ENCODE assay signal across 8 mouse cellular contexts in the genomic region with DNA sequence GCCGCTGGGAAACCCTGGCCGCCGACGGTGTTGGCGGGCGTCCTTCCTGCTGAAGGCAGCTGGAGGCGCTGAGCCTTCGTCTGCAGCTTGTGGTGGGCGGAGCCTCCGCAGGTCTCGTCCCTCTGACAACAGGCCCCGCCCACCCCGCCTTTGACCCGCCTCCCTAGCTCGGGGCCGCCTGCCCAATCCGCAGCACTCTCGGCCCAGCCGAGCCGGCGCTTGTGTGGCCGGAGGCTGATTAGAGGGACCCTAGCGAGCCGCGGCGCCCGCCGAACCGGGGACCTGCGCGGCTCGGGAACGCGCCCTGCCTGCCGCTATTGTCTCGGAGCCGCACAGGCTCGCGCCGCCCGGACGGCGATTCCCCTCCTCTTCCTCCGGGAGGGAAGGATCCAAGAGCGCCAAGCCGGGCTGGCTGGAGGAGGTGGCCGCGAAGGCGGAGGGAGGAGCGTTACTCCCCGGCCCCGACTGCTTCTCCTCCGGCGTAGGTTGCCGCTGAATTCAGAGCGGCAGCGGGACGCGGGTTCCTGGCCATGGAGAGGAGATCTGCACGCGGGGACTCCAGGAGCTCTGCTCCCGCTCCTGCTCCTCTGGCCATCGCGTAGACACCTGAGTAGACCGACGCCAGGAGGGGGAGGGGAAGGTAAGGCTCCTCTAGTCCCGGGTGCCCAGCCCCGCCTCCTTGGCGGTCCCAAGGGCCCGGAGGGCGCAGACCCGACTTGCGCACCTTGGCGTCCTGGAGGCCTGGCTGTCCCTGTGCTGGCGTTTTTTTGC. TPM values are rescaled to one million over a fixed set of nuclear protein-coding genes. Genes with fewer than 3 reads are reported as not detected.
DNase-seq lines count a peak whose midpoint lies in the region; ATAC-seq lines count a peak whose summit lies in the region.

Gene Cemip2 (plus strand): TSS at position 196 of the 771 bp plus-strand sequence.

- no peaks in the 10 kb centered on the region for H3K27me3 ChIP-seq in embryonic facial prominence, embryonic 11.5 days (ENCODE audit: control insufficient read depth, insufficient read depth, low read length)
- no peaks in the 10 kb centered on the region for H3K27me3 ChIP-seq in limb, embryonic 10.5 days (ENCODE audit: low read depth, poor library complexity, severe bottlenecking)
- no peaks in the 10 kb centered on the region for H3K27me3 ChIP-seq in midbrain, embryonic 12.5 days

- H3K9ac ChIP-seq in embryonic facial prominence, embryonic 11.5 days (replicated peaks; ENCODE audit: low read length), result peak within 1 kb of the TSS; percentile 81
- peak within 1 kb of the TSS; percentile 96 for H3K9ac ChIP-seq in midbrain, embryonic 12.5 days (replicated peaks)

- DNase-seq in 3134 (ENCODE audit: extremely low read depth, insufficient read length, low spot score), result peak; percentile 95
- DNase-seq in adrenal gland, postnatal 25 days, result peak; percentile 99
- peak; percentile 96 for DNase-seq in embryonic facial prominence, embryonic 11.5 days (ENCODE audit: low spot score)
- peak; percentile 100 for DNase-seq in heart, adult 11 months
- peak; percentile 96 for DNase-seq in kidney, adult 11 months
- peak; percentile 97 for DNase-seq in limb, embryonic 10.5 days (ENCODE audit: low spot score)
- DNase-seq in skeletal muscle tissue, adult 2 months (ENCODE audit: low read depth, low spot score), result peak; percentile 93

- peak within 1 kb of the TSS; percentile 88 for H3K27ac ChIP-seq in embryonic facial prominence, embryonic 11.5 days (replicated peaks; ENCODE audit: low read depth, low read length)
- H3K27ac ChIP-seq in limb, embryonic 10.5 days, result peak within 1 kb of the TSS; percentile 97
- H3K27ac ChIP-seq in midbrain, embryonic 12.5 days (replicated peaks), result peak within 1 kb of the TSS; percentile 95

- H3K4me3 ChIP-seq in embryonic facial prominence, embryonic 11.5 days (ENCODE audit: low read depth, low read length), result peak within 1 kb of the TSS; percentile 76
- H3K4me3 ChIP-seq in limb, embryonic 10.5 days, result peak within 1 kb of the TSS; percentile 81
- peak within 1 kb of the TSS; percentile 93 for H3K4me3 ChIP-seq in midbrain, embryonic 12.5 days

- no peaks in the 10 kb centered on the region for H3K36me3 ChIP-seq in embryonic facial prominence, embryonic 11.5 days (replicated peaks; ENCODE audit: control insufficient read depth, insufficient read depth, low read depth, low read length)
- no peaks in the 10 kb centered on the region for H3K36me3 ChIP-seq in limb, embryonic 10.5 days
- H3K36me3 ChIP-seq in midbrain, embryonic 12.5 days, result no peaks in the 10 kb centered on the region

- under 1% methylated on average over 60 of the region's 75 CpGs for WGBS in embryonic facial prominence, embryonic 11.5 days
- under 1% methylated on average over 75 of the region's 75 CpGs for whole genome bisulfite sequencing in limb, embryonic 10.5 days
- WGBS in midbrain, embryonic 12.5 days, result under 1% methylated on average over 75 of the region's 75 CpGs

- peak; percentile 96 for ATAC-seq in embryonic facial prominence, embryonic 11.5 days (replicated peaks; ENCODE audit: insufficient number of reproducible peaks, low FRiP score, low TSS enrichment, low read depth)
- peak; percentile 95 for ATAC-seq in midbrain, embryonic 12.5 days (ENCODE audit: low FRiP score, low read depth)

- H3K4me1 ChIP-seq in embryonic facial prominence, embryonic 11.5 days (ENCODE audit: control insufficient read depth, insufficient read depth, low read length), result peaks cover 8% of the 10 kb centered on the region; the same call in 1 of the 2 replicates
- peaks cover 62% of the 10 kb centered on the region for H3K4me1 ChIP-seq in limb, embryonic 10.5 days
- peaks cover 47% of the 10 kb centered on the region for H3K4me1 ChIP-seq in midbrain, embryonic 12.5 days

- peak within 1 kb of the TSS; percentile 72 for H3K4me2 ChIP-seq in embryonic facial prominence, embryonic 11.5 days (ENCODE audit: low read depth, low read length)
- H3K4me2 ChIP-seq in midbrain, embryonic 12.5 days (replicated peaks), result peak within 1 kb of the TSS; percentile 89

- no peaks in the 10 kb centered on the region for H3K9me3 ChIP-seq in embryonic facial prominence, embryonic 11.5 days (replicated peaks; ENCODE audit: control insufficient read depth, low read length)
- no peaks in the 10 kb centered on the region for H3K9me3 ChIP-seq in limb, embryonic 10.5 days (replicated peaks)
- no peaks in the 10 kb centered on the region for H3K9me3 ChIP-seq in midbrain, embryonic 12.5 days

RNA-seq across cellular contexts. Expression of gene Cemip2, which starts in this region (rescaled TPM):
- total RNA-seq in adrenal gland, postnatal 25 days (2021), result 23.8 and 25.8 TPM in 2 replicates
- polyA plus RNA-seq in embryonic facial prominence, embryonic 11.5 days (2014; fragmentation: Nextera tagmentation; extraction: Ambion mirVana), result 51.6 and 52.2 TPM in 2 replicates
- polyA plus RNA-seq in limb, embryonic 10.5 days (2016; fragmentation: Nextera tagmentation; extraction: Ambion mirVana), result 39.3 and 51.7 TPM in 2 replicates
- polyA plus RNA-seq in midbrain, embryonic 12.5 days (2016; fragmentation: Nextera tagmentation; extraction: Ambion mirVana), result 105 and 113 TPM in 2 replicates

Comparison
In these comparisons a context has a peak if more than half of its experiments do, and no peak if none do; other contexts are left out.
1. Peak in every context shown above with its lines: DNase-seq, ATAC-seq, H3K4me3 ChIP-seq and H3K27ac ChIP-seq.